19 mouse cellular contexts compared by ENCODE assay signal in genomic region chr12:71233426-71233825, GRCm38 (mm10).
"Had no signal": no experiment of that assay in that cellular context is flagged by ENCODE, and none has a peak within 500 bp of the region (broad histone marks: within the 10 kb centered on the region; RNA-seq: fewer than 3 reads in every experiment).

No protein-coding gene starts in this region.

- H3K4me3 ChIP-seq: kidney, embryonic 15.5 days; layer of hippocampus, adult 2 months; limb, embryonic 15.5 days; midbrain, embryonic 12.5 days; midbrain, embryonic 15.5 days; neural tube, embryonic 12.5 days; neural tube, embryonic 15.5 days had no signal

- H3K36me3 ChIP-seq: limb, embryonic 15.5 days; midbrain, embryonic 15.5 days; neural tube, embryonic 15.5 days had no signal

- H3K9ac ChIP-seq: kidney, embryonic 15.5 days; limb, embryonic 15.5 days; liver, embryonic 14.5 days; liver, postnatal 0 days; lung, embryonic 14.5 days; midbrain, embryonic 12.5 days; midbrain, embryonic 15.5 days; neural tube, embryonic 12.5 days; neural tube, embryonic 15.5 days had no signal

- H3K27ac ChIP-seq: kidney, embryonic 15.5 days; layer of hippocampus, adult 2 months; limb, embryonic 15.5 days; liver, embryonic 14.5 days; macrophage; midbrain, embryonic 12.5 days; midbrain, embryonic 15.5 days; neural tube, embryonic 12.5 days; neural tube, embryonic 15.5 days had no signal

- H3K9me3 ChIP-seq: kidney, embryonic 15.5 days; limb, embryonic 15.5 days; midbrain, embryonic 12.5 days; midbrain, embryonic 15.5 days; neural tube, embryonic 12.5 days; neural tube, embryonic 15.5 days had no signal

- H3K4me1 ChIP-seq: midbrain, embryonic 12.5 days; midbrain, embryonic 15.5 days; neural tube, embryonic 12.5 days; neural tube, embryonic 15.5 days had no signal

- H3K27me3 ChIP-seq: kidney, embryonic 15.5 days; limb, embryonic 15.5 days; midbrain, embryonic 12.5 days; midbrain, embryonic 15.5 days; neural tube, embryonic 12.5 days; neural tube, embryonic 15.5 days had no signal

- DNase-seq: kidney, adult 11 months; kidney, adult 8-10 months; kidney, postnatal 10 days; kidney, postnatal 36 days; layer of hippocampus, adult 9-11 months; liver, postnatal 0 days; lung, embryonic 14.5 days had no signal

- H3K4me2 ChIP-seq: kidney, embryonic 15.5 days; limb, embryonic 15.5 days; liver, embryonic 11.5 days; lung, embryonic 14.5 days; midbrain, embryonic 12.5 days; midbrain, embryonic 15.5 days; neural tube, embryonic 12.5 days; neural tube, embryonic 15.5 days had no signal

- ATAC-seq: inflammation-experienced regulatory T-cells, adult 6 months; liver, postnatal 0 days; lung, postnatal 0 days; midbrain, embryonic 15.5 days had no signal
